Mouse (Mus musculus) Patski (cell line): Measurements from ENCODE around the gene Asb16. TPM values are rescaled to one million over a fixed set of nuclear protein-coding genes. Genes with fewer than 3 reads are reported as not detected.
A peak's percentile ranks its signal among the peaks of the same experiment; 100 is the strongest.
"Not testable (repeated sequence)": the region's sequence is repeated elsewhere in the genome, so short reads cannot be mapped to it uniquely, and the experiment has no call there.

Source experiments
- ATAC-seq: fragments of 100-300 bp; one replicate; pipeline ENCODE4 v1.8.0; 2021
- CTCF ChIA-PET: fragments of 350-600 bp; sonication (Branson Sonifier 250); formaldehyde crosslinking; loops from one replicate; lab custom pipeline; 2022; ENCODE audit warnings: inconsistent platforms; lab: Charles Lee
- POLR2A ChIA-PET: fragments of 350-600 bp; sonication (Branson Sonifier 250); formaldehyde crosslinking; loops from one replicate; lab custom pipeline; 2022; ENCODE audit warnings: antibody characterized with exemption, inconsistent platforms; lab: Charles Lee
- DNase-seq: peaks from one replicate; pipeline ENCODE4 v3.0.0-alpha.2; 2011; ENCODE audit warnings: low read depth, low spot score
- H3K27me3 ChIP-seq: fragments of 371-371 bp; one replicate; pipeline ENCODE4 v1.5.1; 2021
- CTCF ChIP-seq: fragments of 100-300 bp; IDR thresholded peaks from one replicate; pipeline ENCODE4 v1.5.1; 2021
- in situ Hi-C: fragments of 300-500 bp; cut with MboI; formaldehyde crosslinking; loops from 3 replicates; pipeline ENCODE4 v1.11.1; 2018; ENCODE audit warnings: low pct_unique_long_range_greater_than_20kb, mixed read lengths
- polyA plus RNA-seq: library from polyadenylated mRNA; unstranded; gene quantifications from one replicate; pipeline ENCODE4 v1.2.3, GENCODE M21; 2021

Gene Asb16
- polyA plus RNA-seq, 1 experiment from 2014 or later: 0.28 TPM

DNA sequence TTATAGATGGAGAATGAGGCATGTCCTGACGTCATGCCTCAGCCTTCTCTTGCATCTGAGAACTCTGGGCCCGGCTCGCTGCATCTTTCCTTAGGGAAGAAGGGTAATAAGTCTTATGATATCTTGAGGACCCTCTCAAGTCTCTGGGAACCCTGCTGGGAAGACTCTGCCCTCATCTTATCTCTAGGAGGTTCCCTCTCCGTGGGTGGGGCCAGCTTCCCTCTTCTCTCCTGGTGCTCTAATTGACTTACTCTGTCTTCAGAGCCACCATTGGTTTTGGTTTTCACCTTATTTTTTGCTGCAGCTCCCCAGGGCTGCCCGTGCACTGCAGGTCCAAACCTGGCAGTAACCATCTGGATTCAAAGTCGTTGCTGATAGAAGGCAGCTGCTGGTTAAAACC lies 10.4 kb upstream of the Asb16 start:
- CTCF ChIA-PET: interaction anchor here (1.1 to 3.2 kb wide), 3 partner anchors 9 to 18 kb away, joined by 4 to 10 read pairs (median 4); partner anchors contain the start of gene BC030867
- ATAC-seq (no peak), DNase-seq (no peak)
- no peak for TF ChIP-seq CTCF
- in situ Hi-C loops: no loop called here
- no peaks in the 10 kb centered on the region for H3K27me3 ChIP-seq
- POLR2A ChIA-PET: interaction anchor here (0.6 kb wide), 1 partner anchor 202 kb away, joined by 4 read pairs; no protein-coding TSS in a partner anchor

DNA sequence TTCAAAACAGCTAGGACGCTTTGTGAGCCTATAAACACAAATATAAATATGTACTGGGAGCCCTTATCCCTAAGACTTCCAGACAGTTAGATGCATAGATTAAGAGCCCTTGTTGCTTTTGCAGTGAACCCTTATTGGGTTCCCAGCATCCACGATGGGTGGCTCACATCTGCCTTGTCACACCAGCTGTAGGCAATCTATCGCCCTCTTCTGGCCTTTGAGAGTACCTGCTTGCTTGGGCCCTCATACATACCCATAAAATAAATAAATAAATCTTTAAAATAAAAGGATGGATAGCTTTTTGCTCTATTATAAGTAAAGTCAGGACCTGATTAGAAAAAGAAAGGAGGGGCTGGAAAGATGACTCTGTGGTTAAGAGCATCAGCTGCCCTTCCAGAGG lies 10.0 kb upstream of the Asb16 start:
- ChIA-PET POLR2A (interaction anchor here (0.6 kb wide), 1 partner anchor 203 kb away, joined by 4 read pairs; no protein-coding TSS in a partner anchor), CTCF (no interaction called here)
- in situ Hi-C loops: no loop called here
- DNase-seq (no peak), ATAC-seq (no peak)
- H3K27me3 ChIP-seq: no peaks in the 10 kb centered on the region
- TF ChIP-seq CTCF: peak; percentile 66

DNA sequence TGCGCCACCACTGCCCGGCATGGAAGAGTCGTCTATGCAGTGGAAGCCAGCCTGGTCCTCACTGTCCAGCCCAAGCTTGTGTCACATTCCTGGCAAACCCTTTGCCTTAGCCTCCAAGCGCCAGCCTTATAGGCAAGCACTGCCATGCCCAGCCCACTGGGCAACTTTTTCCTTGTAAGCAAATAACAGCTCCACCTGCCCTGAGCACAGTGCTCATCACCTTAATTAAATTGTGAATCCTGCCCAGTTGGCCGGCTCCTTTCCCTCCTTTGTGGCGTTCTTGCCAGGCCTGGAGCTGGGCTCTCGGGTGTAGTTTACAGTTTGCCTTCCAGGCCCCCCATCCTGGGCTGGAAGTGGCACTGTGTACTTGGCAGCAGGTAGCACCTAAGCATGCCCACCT lies 5.3 kb upstream of the Asb16 start:
- ChIA-PET CTCF (no interaction called here), POLR2A (no interaction called here)
- in situ Hi-C loops: no loop called here
- TF ChIP-seq CTCF: no peak
- ATAC-seq (no peak), DNase-seq (no peak)
- H3K27me3 ChIP-seq: no peaks in the 10 kb centered on the region

DNA sequence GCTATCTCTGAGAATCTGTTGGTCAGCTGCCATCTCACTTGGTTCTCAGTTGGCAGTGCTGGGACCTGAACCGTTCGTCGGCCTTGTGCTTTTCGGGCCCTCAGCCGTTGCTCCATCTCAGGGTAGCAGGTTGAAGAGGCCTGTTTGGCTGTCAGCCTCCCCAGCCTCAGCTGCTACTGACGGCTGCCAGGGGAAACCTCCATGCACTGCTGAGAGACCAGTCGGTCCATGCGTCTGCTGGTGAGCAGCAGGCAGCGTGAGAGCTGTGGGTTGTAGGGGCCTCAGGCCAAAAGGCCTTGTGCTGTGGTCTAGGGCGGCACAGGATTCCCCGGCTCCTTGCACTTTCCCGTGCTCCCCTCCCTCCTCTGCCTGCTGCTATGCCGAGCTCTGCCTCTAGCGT lies 2.7 kb upstream of the Asb16 start:
- CTCF ChIA-PET: interaction anchor here (2.5 to 3.8 kb wide), 2 partner anchors 9 to 18 kb away, joined by 10 to 15 read pairs; partner anchors contain the start of gene BC030867
- no peaks in the 10 kb centered on the region for H3K27me3 ChIP-seq
- TF ChIP-seq CTCF: no peak
- POLR2A ChIA-PET: no interaction called here
- no peak for DNase-seq
- no peak for ATAC-seq
- in situ Hi-C loops: no loop called here

DNA sequence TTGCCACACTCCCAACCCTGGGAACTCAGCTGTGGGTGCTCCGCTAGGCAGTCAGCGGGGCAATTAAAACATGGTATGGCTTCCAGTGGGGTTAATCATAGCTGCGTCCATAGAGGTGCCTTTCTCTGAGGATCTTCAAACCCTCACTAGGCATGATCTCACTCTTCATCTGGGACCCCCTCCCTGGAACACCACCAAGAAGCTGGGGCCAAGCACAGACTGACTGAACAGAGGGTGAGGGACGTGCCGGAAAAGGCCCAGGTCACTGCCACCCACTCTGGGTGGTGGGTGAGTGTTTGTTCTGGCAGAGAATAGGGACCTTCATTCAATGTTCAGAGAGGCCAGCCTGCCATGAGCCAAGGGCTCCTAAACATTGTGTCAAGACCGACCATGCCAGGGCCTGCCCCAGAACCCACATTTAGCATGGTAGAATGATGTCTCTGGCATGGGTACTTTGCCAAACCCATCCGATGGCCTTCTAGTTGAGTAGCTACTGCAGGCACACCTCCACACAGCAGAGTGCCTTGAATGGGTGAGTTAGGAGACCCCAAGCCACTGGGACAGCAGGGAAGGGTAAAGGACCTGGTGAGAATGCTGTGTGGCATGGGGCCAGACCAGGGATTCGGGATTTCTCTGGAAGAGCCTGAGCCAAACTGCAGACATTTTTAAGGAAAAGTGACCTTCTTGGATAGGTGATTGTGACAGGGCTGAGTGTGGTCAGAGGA lies 1.8 kb upstream of the Asb16 start:
- ChIA-PET POLR2A (interaction anchor here (0.6 to 1.3 kb wide), 3 partner anchors 13 to 391 kb away, joined by 4 to 8 read pairs (median 7); no protein-coding TSS in a partner anchor), CTCF (interaction anchor here (1.4 to 3.8 kb wide), 6 partner anchors 9 to 198 kb away, joined by 3 to 15 read pairs (median 5); partner anchors contain the start of genes BC030867 and Hdac5)
- ATAC-seq: no peak
- DNase-seq: no peak
- no peak for TF ChIP-seq CTCF
- H3K27me3 ChIP-seq: no peaks in the 10 kb centered on the region
- in situ Hi-C loops: no loop called here

DNA sequence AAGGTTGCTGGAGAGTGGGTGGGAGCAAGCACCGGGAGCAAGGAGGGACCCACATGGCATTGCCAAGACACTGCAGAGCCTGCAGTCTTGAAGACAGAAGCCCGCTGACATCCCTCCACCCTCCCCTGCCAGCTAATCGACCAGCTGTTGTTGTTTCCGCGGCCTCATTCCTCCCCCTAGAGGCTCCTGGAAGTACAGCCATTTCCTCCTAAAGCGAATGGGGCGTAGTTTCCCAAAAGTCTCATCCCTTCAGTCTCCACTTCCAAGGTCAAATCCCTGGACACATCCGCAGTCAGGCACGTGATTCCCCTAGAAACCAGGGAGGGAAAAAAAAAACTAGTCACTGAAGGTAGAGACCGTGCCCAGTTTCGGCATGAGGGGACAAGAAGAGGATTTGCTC lies 1.1 kb upstream of the Asb16 start:
- ChIA-PET POLR2A (interaction anchor here (0.6 to 1.3 kb wide), 3 partner anchors 12 to 390 kb away, joined by 4 to 8 read pairs (median 7); no protein-coding TSS in a partner anchor), CTCF (interaction anchor here (1.4 to 3.8 kb wide), 6 partner anchors 8 to 198 kb away, joined by 3 to 15 read pairs (median 5); partner anchors contain the start of genes BC030867 and Hdac5)
- H3K27me3 ChIP-seq: peaks cover 1% of the 10 kb centered on the region
- in situ Hi-C loops: no loop called here
- ATAC-seq (no peak), DNase-seq (no peak)
- no peak for TF ChIP-seq CTCF

DNA sequence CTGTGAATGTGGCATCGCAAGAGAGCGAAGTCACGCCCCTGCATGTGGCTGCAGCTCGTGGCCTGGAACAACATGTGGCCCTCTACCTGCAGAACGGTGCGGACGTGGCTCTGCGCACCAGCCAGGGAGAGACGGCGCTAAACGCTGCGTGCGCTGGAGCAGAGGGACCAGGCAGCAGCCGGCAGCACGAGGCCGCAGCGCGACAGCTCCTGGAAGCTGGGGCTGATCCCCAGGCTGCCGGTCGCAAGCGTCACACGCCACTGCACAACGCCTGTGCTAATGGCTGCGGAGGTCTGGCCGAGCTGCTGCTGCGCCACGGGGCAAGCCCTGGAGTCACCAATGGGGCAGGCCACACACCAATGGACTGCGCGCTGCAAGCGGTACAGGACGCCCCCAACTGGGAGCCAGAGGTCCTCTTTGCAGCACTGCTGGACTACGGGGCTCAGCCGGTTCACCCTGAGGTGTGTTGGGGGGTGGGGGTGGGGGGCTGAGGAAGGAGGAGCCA lies 7.9 kb downstream of the Asb16 start:
- peaks cover 13% of the 10 kb centered on the region for H3K27me3 ChIP-seq
- DNase-seq (no peak), ATAC-seq (no peak)
- CTCF ChIA-PET: interaction anchor here (1.1 to 1.8 kb wide), 4 partner anchors 9 to 82 kb away, joined by 3 to 6 read pairs (median 5); partner anchors contain the start of gene BC030867
- in situ Hi-C loops: loop anchor here (5.0 kb wide), 1 partner anchor 84 kb away; no protein-coding TSS in a partner anchor
- POLR2A ChIA-PET: no interaction called here
- no peak for TF ChIP-seq CTCF

DNA sequence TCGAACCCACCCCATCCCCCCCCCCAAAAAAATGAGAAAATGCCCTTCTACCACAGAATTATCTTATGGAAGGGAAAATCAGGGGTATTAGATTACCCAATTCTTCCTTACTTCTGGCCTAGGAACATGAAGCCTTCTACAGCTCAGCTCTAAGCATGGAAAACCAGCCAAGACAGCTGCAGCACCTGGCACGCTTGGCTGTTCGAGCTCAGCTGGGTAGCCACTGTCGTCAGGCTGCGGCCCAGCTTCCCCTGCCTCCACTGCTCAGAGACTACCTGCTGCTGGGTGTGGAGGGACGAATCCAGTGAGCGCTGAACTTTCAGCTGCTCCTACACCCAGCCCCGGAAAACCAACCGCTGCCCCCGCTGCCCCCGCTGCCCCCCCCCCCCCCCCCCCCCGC lies 9.2 kb downstream of the Asb16 start:
- no peak for TF ChIP-seq CTCF
- peaks cover 9% of the 10 kb centered on the region for H3K27me3 ChIP-seq
- no peak for DNase-seq

DNA sequence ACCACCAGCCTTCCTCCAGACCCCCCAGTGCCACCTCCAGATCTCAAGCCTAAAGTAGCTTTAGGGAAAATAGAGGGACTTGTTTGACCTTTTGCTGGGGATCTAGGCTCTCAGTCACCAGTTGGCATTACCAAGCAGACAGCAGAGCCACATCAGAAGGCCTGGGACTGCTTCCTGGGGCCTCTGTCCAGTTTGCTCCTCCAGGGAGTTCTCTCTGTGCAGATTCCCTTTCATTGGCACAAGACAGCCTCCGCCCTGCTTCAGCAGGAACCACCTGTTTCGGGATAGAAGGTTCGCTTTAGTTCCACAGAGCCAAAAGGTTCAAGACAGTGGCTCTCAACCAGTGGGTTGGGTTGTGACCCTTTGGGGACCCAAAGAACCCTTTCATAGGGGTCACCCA lies 11.1 kb downstream of the Asb16 start:
- ChIA-PET POLR2A (interaction anchor here (1.5 kb wide), 1 partner anchor 12 kb away, joined by 4 read pairs; no protein-coding TSS in a partner anchor), CTCF (no interaction called here)
- TF ChIP-seq CTCF: no peak
- H3K27me3 ChIP-seq: peaks cover 3% of the 10 kb centered on the region
- DNase-seq (no peak), ATAC-seq (no peak)
- in situ Hi-C loops: loop anchor here (5.0 kb wide), 1 partner anchor 87 kb away; no protein-coding TSS in a partner anchor

More for the DNA sequence above, 9.2 kb downstream of the Asb16 start:
- ChIA-PET POLR2A (interaction anchor here (0.6 kb wide), 1 partner anchor 1419 kb away, joined by 3 read pairs; no protein-coding TSS in a partner anchor), CTCF (interaction anchor here (1.4 kb wide), 1 partner anchor 157 kb away, joined by 3 read pairs; no protein-coding TSS in a partner anchor)
- ATAC-seq: no peak
- in situ Hi-C loops: loop anchor here (5.0 kb wide), 1 partner anchor 85 kb away; no protein-coding TSS in a partner anchor

DNA sequence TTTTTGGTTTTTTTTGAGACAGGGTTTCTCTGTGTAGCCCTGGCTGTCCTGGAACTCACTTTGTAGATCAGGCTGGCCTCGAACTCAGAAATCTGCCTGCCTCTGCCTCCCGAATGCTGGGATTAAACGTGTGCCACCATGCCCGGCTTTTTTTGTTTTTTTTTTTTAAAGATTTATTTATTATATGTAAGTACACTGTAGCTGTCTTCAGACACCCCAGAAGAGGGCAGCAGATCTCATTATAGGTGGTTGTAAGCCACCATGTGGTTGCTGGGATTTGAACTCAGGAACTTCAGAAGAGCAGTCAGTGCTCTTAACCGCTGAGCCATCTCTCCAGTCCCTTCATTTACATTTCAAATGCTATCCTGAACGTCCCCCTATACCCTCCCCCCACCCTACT lies 11.7 kb downstream of the Asb16 start:
- H3K27me3 ChIP-seq, CTCF ChIA-PET, DNase-seq, in situ Hi-C loops, ATAC-seq: not testable (repeated sequence)
- POLR2A ChIA-PET: interaction anchor here (1.5 kb wide), 1 partner anchor 13 kb away, joined by 4 read pairs; no protein-coding TSS in a partner anchor
